Comparison of ENCODE assay signal across 8 mouse cellular contexts in the genomic region with DNA sequence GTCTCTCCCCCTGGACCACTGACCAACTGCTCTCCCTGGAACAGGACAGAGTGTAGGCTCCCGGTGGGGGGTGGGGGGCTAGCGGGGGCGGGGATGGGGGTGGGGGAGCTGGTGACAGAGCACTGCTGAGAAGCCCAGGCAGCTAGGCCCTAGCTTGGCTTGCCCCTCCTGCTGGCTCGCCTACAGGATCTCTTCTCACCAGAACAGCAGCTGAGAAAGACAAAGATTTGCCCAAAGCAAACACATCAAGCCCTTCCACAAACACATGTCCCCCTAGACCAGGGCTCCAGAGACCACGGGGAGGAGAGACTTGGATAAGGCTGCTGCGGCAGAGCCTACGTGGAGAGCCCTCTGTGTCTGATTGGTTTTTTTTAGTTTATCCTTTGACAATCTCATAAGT.
DNase-seq lines count a peak whose midpoint lies in the region; ATAC-seq lines count a peak whose summit lies in the region.

No protein-coding gene starts in this region.

- H3K4me2 ChIP-seq in lung, embryonic 16.5 days (ENCODE audit: low read depth, low read length) = no peak overlapping the region
- no peak overlapping the region for H3K4me2 ChIP-seq in intestine, embryonic 15.5 days (replicated peaks)
- no peak overlapping the region for H3K4me2 ChIP-seq in stomach, embryonic 15.5 days

- H3K36me3 ChIP-seq in lung, embryonic 16.5 days (ENCODE audit: control insufficient read depth, insufficient read depth, low read length) = no peaks in the 10 kb centered on the region
- H3K36me3 ChIP-seq in intestine, embryonic 15.5 days = no peaks in the 10 kb centered on the region
- no peaks in the 10 kb centered on the region for H3K36me3 ChIP-seq in stomach, embryonic 15.5 days

- ATAC-seq in lung, embryonic 16.5 days (ENCODE audit: low read depth) = peak; percentile 6; the same call in 1 of the 2 replicates
- ATAC-seq in intestine, embryonic 15.5 days = no peak
- ATAC-seq in stomach, embryonic 15.5 days (ENCODE audit: insufficient read depth, low FRiP score, low read depth) = no peak

- no peaks in the 10 kb centered on the region for H3K9me3 ChIP-seq in lung, embryonic 16.5 days (ENCODE audit: control insufficient read depth, low read length)
- no peaks in the 10 kb centered on the region for H3K9me3 ChIP-seq in intestine, embryonic 15.5 days
- no peaks in the 10 kb centered on the region for H3K9me3 ChIP-seq in stomach, embryonic 15.5 days

- WGBS in lung, embryonic 16.5 days = 13% methylated on average over 7 of the region's 7 CpGs
- WGBS in intestine, embryonic 15.5 days = 8% methylated on average over 7 of the region's 7 CpGs
- 8% methylated on average over 7 of the region's 7 CpGs for WGBS in stomach, embryonic 15.5 days

- peak overlapping the region; percentile 31 for H3K9ac ChIP-seq in lung, embryonic 16.5 days (ENCODE audit: low read length)
- no peak overlapping the region for H3K9ac ChIP-seq in intestine, embryonic 15.5 days
- no peak overlapping the region for H3K9ac ChIP-seq in stomach, embryonic 15.5 days

- no peak overlapping the region for H3K4me3 ChIP-seq in lung, embryonic 16.5 days (ENCODE audit: low read length)
- no peak overlapping the region for H3K4me3 ChIP-seq in intestine, embryonic 15.5 days (replicated peaks)
- H3K4me3 ChIP-seq in stomach, embryonic 15.5 days (replicated peaks) = no peak overlapping the region

- peak overlapping the region; percentile 85 for H3K27ac ChIP-seq in lung, embryonic 16.5 days (ENCODE audit: low read length)
- peak overlapping the region; percentile 78 for H3K27ac ChIP-seq in intestine, embryonic 15.5 days
- H3K27ac ChIP-seq in stomach, embryonic 15.5 days = peak overlapping the region; percentile 80

- H3K4me1 ChIP-seq in lung, embryonic 16.5 days (replicated peaks; ENCODE audit: control insufficient read depth, insufficient read depth, low read length) = peaks cover 33% of the 10 kb centered on the region
- peaks cover 21% of the 10 kb centered on the region for H3K4me1 ChIP-seq in intestine, embryonic 15.5 days (replicated peaks)
- H3K4me1 ChIP-seq in stomach, embryonic 15.5 days = peaks cover 34% of the 10 kb centered on the region

- H3K27me3 ChIP-seq in lung, embryonic 16.5 days (ENCODE audit: control insufficient read depth, insufficient read depth, low read depth, low read length) = no peaks in the 10 kb centered on the region
- no peaks in the 10 kb centered on the region for H3K27me3 ChIP-seq in intestine, embryonic 15.5 days (replicated peaks)
- no peaks in the 10 kb centered on the region for H3K27me3 ChIP-seq in stomach, embryonic 15.5 days (replicated peaks)

- DNase-seq in cerebellum, postnatal 10 days = peak; percentile 51 to 69
- no peak for DNase-seq in cerebellum, adult 9-11 months
- no peak for DNase-seq in lung, postnatal 25 days (ENCODE audit: low spot score)
- no peak for DNase-seq in adrenal gland, postnatal 25 days
- DNase-seq in adrenal gland, adult 8-10 months = no peak

Comparison
In these comparisons a context has a peak if more than half of its experiments do, and no peak if none do; other contexts are left out.
1. DNase-seq: peak in cerebellum, postnatal 10 days (2 of 2); none in cerebellum, adult 9-11 months (single experiment), lung, postnatal 25 days (single experiment), adrenal gland, postnatal 25 days (single experiment) and adrenal gland, adult 8-10 months (single experiment).
2. Peak in every context shown above with its lines, with median percentiles within 50 percentile points of each other: H3K27ac ChIP-seq.